Mouse (Mus musculus) bone marrow macrophage, adult 2 months (primary cell): ENCODE data around the gene Cdc20.

Experiments used
- CTCF ChIP-seq: IDR thresholded peaks from 2 replicates; pipeline ENCODE4 v1.5.1; 2012; ENCODE audit warnings: low read depth, mild to moderate bottlenecking, low read length, moderate library complexity
- POLR2A ChIP-seq: IDR thresholded peaks from 2 replicates; pipeline ENCODE4 v1.6.1; 2012; ENCODE audit warnings: mild to moderate bottlenecking, low read depth, low read length, borderline replicate concordance

- TF ChIP-seq POLR2A (no peak), CTCF (no peak)
Measured at GRCm38 (mm10) chr4:118417112-118417797, 19.9 kb downstream of the Cdc20 start.
